Mouse (Mus musculus) monocyte, adult 59 days (primary cell): Measurements from ENCODE around the gene Gmip. TPM values are rescaled to one million over a fixed set of nuclear protein-coding genes. Genes with fewer than 3 reads are reported as not detected.

Source experiments
- total RNA-seq, 2 experiments: library from RNA; stranded (reverse); gene quantifications; one replicate each; pipeline ENCODE4 v1.2.4; 2023

Gene Gmip
- total RNA-seq: 100 to 1,000 TPM; 259 to 264 TPM

DNA sequence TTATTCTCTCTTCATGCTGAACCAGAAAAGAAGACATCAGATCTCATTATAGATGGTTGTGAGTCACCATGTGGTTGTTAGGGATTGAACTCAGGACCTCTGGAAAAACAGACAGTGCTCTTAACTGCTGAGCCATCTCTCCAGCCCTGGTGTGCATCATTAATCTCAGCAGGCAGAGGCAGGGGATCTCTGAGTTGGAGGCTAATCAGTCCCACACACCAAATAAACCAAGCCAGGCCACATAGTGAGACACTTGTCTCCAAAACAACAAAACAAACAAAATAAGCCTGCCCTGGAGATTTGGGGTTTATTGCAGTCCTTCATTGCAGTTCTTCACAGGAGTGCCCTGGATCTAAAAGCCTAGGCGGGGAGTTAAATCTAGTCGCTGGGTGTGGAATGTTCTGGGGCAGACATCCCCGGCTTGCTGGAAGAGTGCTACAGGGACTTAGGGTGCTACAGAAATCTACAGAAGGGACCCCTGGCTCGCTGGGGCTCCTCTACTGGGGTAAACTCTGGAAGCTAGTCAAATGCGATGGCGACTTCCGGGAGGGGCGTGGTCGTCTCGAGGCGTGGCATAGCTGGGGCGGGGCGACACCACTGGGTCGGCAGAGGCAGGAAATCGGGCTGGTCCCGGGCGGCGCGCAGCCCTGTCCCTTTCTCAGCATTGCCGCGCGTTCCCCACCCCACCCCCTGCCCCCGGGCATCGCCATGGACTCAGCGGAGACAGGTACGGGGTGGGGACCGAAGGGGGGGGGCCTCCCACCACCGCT, at the start of gene Gmip:
Gmip (plus strand) TSS at position 586 of the 770 bp plus-strand sequence.

DNA sequence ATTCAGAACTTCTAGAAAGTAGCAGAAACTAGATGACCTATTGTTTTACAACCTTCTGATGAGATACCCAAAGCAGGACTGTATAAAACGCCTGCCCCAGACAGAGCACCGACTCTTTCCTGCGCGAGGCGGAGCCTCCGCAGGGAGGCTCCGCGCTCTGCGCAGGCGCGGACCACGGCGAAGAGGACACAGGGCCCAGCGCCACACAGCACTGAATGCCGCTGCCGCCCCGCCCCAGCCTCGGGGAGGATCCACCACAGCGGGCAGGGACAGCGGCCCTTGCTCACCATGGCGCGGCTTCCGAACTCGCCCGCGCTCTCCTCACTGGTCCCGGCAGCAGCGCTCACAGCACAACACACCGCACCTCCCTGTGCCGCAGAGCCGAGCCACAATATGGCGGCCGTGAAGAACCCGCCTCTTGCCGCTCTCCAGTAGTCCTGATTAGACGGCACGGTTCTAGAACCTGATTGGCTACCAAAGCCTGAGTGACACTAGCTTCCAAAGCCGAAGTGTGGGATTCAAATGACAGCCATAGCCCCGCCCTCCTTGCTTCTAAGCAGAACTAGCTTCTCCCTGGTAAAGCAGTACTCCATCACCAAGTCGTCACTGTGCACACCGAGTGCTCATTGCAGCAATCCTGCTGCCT, 33.9 kb upstream of the Gmip start, which contains the start of gene Gm20422:
Gm20422 (minus strand) TSS at position 384 of the 646 bp plus-strand sequence.

DNA sequence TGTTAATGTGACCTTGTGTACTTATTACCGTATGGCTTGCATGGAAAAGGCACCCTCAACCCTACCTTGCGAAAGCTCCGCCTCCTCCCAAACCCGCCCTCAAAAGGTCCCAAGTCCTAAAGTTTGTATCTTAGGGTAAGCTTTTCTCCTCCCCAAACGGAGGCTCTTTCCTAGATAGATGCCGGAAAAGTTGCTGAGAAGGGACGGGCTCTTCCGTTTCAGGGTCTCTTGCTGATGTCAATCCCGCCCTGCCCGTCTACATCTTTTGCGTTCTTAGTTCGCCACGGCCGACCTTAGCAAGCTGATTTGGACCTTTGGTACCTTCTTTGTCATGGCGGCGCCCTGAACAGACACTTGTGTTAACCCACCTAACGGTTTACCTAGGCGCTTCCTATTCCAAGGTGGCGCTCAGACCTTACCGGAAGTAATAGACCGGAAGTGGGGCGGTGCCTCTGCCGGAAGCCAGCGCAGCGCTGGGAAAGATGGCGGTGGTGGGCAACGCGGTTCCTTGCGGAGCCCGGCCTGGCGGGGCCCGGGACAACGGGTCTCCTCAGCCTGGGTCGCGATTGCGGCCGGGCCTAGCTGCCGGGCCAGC, 17.6 kb upstream of the Gmip start, which contains the start of the genes Atp13a1 and Zfp866:
Atp13a1 (plus strand) TSS at position 391 of the 595 bp plus-strand sequence.
Zfp866 (minus strand) TSS at position 406 of the 595 bp plus-strand sequence.

DNA sequence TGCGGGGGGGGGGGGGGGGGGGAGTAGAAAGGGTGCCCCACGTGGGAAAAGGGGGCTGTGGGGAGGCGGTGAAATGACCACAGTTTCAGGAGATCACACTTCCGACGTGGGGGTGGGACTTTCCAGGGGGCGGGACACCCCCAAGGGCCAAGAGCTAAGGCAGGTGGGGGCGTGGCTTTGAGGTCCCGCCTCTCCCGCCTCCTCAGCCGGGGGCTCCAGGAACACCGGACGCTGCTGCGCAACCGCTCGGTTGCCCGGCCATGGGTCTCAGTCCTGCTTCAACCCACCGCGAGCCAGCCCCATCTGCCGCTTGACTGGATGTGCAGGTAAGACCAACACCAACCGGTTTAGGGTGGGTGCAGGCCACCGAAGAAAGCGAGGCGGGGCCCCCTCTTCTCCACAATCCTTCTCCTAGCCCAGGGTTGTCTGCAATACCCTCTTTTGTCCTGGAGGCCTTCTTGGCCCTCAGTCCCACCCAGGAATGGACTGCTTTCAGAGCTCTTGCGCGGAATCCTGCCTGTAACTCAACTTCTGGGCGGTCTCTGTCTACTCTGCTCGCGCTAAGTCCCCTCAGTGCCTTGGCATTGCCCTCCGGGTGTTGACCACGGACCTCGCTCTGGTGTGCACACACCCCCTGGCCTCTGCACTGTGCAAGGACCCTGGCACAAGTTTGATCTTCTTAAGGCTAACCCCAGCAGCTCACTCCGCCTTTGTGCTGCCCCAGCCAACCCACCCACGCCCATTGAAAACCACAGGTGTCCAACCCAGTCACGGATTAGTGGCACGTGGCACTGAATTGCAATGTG, 14.1 kb downstream of the Gmip start, which contains the start of gene Lpar2:
Lpar2 (plus strand) TSS at position 44 of the 806 bp plus-strand sequence.

DNA sequence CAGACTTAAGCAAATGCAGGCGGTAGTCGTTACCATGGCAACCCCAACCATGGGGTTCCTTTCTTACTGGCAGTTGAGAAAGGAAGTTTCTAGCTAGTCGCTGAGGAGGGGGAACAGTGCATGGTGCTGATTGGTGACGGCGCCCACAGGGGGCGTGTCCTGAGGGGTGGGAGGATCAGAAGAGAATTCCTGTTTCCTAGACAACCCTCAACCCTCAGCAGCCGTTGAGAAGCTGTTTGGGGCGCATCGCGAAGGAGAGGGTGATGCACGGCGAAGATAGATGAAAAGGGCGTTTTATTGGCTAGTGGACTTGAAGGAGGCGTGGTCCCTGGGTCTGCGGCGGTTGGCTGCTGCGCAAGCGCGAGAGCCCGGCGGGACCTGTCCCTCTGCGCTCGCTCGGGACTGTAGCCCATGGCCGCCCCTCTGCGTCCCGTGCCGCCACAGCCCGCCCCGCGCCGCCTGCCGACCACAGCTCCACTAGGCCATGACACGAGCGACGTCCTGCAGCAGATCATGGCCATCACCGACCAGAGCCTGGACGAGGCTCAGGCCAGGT, 23.9 kb downstream of the Gmip start, which contains the start of gene Pbx4:
Pbx4 (plus strand) TSS at position 194 of the 556 bp plus-strand sequence.

Other genes with a start within 250 kb of the Gmip start
- 10 to 100 TPM; 39.3 to 41.6 TPM for gene Zfp868, start 183.1 kb upstream of the Gmip start, total RNA-seq
- gene Zfp964, start 154.2 kb upstream of the Gmip start, total RNA-seq: under 1 TPM; 0.47 to 0.52 TPM
- gene Zfp869, start 98.0 kb upstream of the Gmip start, total RNA-seq: 10 to 100 TPM; 31.6 to 34.7 TPM
- 1 to 10 TPM; 3.2 to 3.4 TPM for gene Zfp963, start 58.7 kb upstream of the Gmip start, total RNA-seq
- not detected for gene Gm20422, start 33.8 kb upstream of the Gmip start, total RNA-seq
- 10 to 100 TPM; 42.0 to 46.7 TPM for gene Atp13a1, start 17.5 kb upstream of the Gmip start, total RNA-seq
- gene Zfp866, start 17.5 kb upstream of the Gmip start, total RNA-seq: 10 to 100 TPM; 16.2 to 18.5 TPM
- gene Lpar2, start 13.8 kb downstream of the Gmip start, total RNA-seq: 1 to 10 TPM; 1.5 to 1.8 TPM
- not detected for gene Pbx4, start 23.8 kb downstream of the Gmip start, total RNA-seq
- gene Cilp2, start 79.0 kb downstream of the Gmip start, total RNA-seq: not detected
- gene Tssk6, start 93.5 kb downstream of the Gmip start, total RNA-seq: 1 to 10 TPM; 1.1 to 3.2 TPM
- 10 to 100 TPM; 52.0 to 58.5 TPM for gene Ndufa13, start 93.9 kb downstream of the Gmip start, total RNA-seq
- 1 to 10 TPM in 1 of 2 experiments, not detected in 1; 1.7 TPM for gene Yjefn3, start 94.0 kb downstream of the Gmip start, total RNA-seq
- 10 to 100 TPM; 71.9 to 72.4 TPM for gene Gatad2a, start 187.7 kb downstream of the Gmip start, total RNA-seq
- 10 to 100 TPM; 90.3 to 90.9 TPM for gene Mau2, start 234.1 kb downstream of the Gmip start, total RNA-seq
- gene Sugp1, start 234.1 kb downstream of the Gmip start, total RNA-seq: 10 to 100 TPM; 31.1 to 32.2 TPM